Mouse (Mus musculus): ENCODE measurements around the gene Txnrd3. TPM values are rescaled to one million over a fixed set of nuclear protein-coding genes. Genes with fewer than 3 reads are reported as not detected.

Txnrd3 gene
- polyA plus RNA-seq (2012), result 2.9 and 3.0 TPM in 2 replicates

DNA sequence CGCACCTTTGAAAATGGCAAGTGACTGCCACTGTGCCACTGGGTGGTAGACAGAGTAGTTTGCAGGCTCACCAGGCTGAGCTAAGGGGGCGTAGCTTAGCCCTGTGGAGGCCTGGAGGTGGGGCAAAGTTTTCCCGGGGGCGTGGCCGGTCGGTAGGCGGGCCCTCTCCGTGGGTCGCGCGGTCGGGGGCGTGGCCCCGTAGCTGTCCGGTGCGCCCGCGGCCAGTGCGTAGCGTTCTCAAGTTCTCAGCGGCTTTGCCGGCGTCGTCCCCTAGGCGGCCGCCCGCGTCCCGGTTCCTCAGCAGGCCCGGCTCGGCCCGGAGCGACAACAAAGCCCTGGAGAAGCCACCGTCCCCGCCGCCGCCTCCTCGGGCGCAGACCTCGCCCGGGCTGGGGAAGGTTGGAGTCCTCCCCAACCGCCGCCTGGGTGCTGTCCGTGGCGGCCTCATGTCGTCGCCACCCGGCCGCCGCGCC is at the start of gene Txnrd3:
Gene Txnrd3 (plus strand): TSS at position 191 of the 473 bp plus-strand sequence.
- TF ChIP-seq GATA1 (IDR thresholded peaks at IDR 0.05; ENCODE audit: low read length), result no peak

DNA sequence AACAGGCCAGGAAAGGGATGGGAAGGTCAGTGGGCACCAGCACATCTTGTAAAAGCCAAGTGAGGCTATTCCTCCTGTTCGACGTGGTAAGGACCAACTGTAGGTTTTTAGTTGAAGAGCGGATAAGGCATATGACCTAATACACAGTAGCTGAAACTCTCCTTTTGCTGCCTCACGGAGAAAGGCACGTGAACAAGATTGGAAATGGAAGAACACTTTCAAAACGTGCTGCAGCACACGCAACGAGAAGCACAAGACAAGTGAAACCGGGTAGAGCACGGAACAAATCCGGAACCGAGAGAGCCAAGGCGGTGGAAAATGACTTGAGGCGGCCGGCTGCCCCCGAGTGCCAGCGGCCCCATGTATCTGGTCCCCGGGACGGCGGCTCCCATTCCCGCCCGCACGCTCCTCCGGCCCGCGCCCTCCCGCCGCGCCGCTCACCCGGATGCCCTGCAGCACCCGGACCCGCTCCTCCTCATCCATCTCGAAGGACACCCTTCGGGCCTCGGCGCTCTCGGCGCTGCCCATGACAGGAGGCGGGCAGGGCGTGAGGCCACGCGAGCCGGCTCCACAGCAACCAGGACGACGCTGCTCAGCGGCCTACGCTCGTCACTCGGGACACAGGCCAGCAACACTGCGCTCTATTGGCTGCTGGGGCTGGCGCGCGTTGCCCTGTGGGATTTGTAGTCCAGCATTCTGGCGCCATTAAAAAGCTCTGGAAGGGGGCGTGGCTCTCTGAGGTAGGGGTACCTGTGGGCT is 48.6 kb upstream of the Txnrd3 start, which contains the start of gene Chchd6:
Gene Chchd6 (minus strand): TSS at position 635 of the 759 bp plus-strand sequence.
- TF ChIP-seq GATA1 (IDR thresholded peaks at IDR 0.05; ENCODE audit: low read length), result no peak

- TF ChIP-seq GATA1 (IDR thresholded peaks at IDR 0.05; ENCODE audit: low read length), result no peak
Measured at GRCm38 (mm10) chr6:89595777-89596146, 48.0 kb upstream of the Txnrd3 start.

DNA sequence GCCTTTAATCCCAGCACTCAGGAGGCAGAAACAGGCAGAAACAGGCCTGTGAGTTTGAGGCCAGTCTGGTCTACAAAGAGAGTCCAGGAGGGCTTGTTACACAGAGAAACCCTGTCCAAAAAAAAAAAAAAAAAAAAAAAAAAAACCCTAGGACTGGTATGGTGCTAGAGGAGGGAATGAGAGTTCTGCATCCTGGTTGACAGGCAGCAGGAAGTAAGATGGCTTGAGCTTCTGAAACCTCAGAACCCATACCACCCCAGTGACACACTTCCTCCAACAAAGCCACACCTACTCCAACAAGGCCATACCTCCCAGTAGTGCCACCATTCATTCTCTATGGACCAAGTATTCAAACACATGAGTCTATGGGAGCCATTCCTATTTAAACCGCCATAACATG is 47.3 kb upstream of the Txnrd3 start:
- TF ChIP-seq GATA1 (IDR thresholded peaks at IDR 0.05; ENCODE audit: low read length), result no peak

DNA sequence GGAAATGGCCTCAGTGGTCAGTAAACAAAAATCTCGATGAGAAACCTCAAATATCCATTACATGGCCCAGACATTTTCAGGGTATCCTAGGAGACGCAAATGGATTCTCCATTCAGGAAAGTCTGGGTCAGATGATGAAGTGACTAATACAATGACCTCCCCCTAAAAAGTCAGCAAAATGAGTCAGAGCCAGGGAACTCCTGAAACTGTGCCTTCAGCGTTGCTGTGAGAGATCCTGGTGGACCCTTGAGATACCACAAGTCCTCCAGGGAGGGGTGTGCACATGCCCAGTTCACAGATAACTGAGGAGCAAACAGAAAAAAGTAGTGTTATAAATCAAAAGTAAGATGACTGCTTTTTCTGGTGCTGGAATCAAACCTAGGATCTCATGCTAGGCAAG is 37.7 kb upstream of the Txnrd3 start:
- TF ChIP-seq GATA1 (IDR thresholded peaks at IDR 0.05; ENCODE audit: low read length), result no peak

DNA sequence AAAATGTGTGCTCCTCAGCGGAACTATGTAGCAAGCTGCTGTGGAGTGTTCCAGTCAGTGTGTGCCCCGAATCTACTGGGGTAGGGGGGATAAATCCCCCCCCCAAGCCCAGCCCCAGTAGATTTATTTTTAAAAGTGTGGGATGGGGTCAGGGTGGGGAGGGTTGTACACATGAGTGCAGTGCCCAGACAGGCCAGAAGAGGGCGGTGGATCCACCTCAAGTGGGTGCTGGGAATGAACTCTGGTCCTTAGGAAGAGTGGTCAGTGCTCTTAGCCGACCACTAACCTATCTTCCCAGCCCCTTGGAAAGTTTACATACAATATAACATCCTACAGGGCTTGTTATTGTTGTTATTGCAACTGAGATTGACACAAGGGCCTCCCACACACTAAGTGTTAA is 35.8 kb upstream of the Txnrd3 start:
- no peak for TF ChIP-seq GATA1 (IDR thresholded peaks at IDR 0.05; ENCODE audit: low read length)

- no peak for TF ChIP-seq GATA1 (IDR thresholded peaks at IDR 0.05; ENCODE audit: low read length)
Measured at GRCm38 (mm10) chr6:89613336-89614106, 30.3 kb upstream of the Txnrd3 start.

GRCm38 (mm10) chr6:89614107-89614471 is 29.7 kb upstream of the Txnrd3 start:
- no peak for TF ChIP-seq GATA1 (IDR thresholded peaks at IDR 0.05; ENCODE audit: low read length)

GRCm38 (mm10) chr6:89614596-89615372 is 29.0 kb upstream of the Txnrd3 start:
- TF ChIP-seq GATA1 (IDR thresholded peaks at IDR 0.05; ENCODE audit: low read length), result no peak

DNA sequence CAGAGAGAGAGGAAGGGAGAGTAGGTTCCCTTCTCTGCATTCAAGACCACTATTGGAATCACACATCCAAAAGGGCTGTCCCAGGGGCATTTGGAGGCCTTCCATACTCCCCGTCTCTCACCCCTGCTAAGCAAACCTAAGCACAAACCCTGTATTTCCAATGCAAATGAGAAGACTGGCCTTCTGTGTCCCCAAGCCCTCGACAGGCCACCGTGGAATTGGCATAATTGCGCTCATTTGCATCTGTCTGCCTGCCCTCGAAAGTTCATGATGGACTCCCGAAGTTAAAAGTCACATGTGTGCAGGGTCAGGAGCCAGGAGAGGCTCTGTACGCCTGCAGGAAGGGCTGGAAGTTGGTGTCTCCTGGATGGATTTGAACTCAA is 28.4 kb upstream of the Txnrd3 start:
- no peak for TF ChIP-seq GATA1 (IDR thresholded peaks at IDR 0.05; ENCODE audit: low read length)

- no peak for TF ChIP-seq GATA1 (IDR thresholded peaks at IDR 0.05; ENCODE audit: low read length)
Measured at GRCm38 (mm10) chr6:89622647-89623046, 21.1 kb upstream of the Txnrd3 start.

DNA sequence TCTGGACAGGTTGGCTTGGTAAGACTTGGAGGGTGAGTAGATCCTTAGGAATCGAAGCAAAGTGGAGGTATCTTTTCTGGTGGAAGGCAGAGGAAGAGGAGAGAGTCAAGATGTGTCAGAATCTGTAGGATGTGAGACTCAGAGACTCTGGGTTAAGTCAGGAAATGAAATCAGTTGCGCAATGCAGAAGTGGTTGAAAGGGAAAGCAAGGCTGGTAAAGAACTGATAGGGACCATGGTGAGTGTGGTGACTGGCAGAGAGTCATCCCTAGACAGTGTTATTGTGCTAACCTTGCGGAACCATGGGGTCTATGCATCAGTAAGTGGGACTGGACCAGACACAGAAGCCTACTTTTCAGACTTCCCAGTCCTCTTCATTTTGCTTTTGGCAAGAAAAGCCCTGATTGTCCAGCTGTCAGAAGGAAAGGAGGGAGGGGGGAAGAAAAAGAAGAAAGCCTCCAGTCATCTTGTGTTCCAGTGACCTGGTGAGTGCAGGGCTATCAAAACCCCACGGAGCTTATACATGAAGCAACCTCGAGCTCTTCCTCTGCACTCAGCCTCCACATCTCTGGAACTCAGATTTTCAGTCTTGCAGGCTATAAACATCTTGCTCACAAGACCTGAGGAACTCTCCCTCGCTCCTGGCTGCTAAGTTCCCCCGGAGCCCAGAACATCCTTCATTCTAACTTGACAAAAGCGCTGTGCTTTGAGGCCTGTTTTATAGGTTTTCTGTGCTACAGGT is 15.6 kb upstream of the Txnrd3 start:
- no peak for TF ChIP-seq GATA1 (IDR thresholded peaks at IDR 0.05; ENCODE audit: low read length)

DNA sequence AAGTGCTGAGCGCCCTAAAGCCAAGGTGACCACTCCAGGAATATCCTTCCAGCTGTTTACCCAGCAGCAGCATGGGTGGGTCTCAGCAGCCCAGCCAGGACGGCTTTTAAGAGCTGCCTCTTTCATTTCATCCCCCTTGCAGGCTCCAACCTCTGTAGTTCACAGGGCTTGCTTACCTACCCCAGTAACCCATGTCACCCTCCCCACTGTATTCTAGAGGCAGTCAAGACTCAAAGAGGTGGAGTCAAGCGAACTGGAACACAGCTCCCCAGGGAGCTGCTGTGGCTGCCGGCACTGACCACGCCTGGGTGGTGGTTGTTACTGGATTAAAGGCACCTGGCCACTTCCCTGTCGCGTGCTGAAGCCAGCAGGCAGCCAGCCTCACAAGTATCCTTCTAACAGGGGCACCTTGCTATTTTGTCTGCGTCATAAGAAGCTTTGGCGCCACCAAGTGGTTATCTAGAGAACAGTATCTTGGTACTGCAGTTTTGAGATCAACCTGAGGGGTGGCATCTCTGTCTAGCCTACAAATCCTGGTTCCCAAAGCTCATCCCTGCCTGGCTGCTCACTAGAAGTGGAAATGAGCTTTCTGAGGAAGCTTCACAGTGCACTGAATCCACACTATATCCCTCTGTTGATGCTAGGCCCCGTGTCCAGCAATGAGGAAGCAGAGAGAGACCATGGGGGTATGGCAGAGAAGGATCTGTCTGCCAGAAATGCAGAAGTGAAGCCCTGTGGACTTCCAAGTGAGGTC is 11.8 kb upstream of the Txnrd3 start:
- TF ChIP-seq GATA1 (IDR thresholded peaks at IDR 0.05; ENCODE audit: low read length), result no peak

DNA sequence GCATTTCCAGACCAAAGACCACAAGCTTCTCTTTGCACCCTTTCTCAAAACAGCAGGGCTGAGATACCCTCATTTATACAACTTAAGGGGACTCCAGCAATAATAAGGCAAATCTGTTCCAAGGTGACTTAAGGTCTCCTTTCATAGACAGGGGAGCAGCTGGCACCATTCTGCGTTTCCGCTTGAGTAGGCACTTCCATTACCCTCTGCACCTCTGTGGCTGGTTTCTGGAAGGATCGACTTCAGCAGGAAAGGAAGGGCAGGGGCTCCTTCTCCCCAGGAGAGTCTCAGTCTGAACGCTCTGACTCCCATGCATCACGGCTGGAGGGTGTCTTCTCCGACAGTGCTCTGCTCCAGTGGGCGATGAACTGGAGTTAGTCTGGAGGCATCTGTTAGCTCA is 10.7 kb upstream of the Txnrd3 start:
- TF ChIP-seq GATA1 (IDR thresholded peaks at IDR 0.05; ENCODE audit: low read length), result no peak

DNA sequence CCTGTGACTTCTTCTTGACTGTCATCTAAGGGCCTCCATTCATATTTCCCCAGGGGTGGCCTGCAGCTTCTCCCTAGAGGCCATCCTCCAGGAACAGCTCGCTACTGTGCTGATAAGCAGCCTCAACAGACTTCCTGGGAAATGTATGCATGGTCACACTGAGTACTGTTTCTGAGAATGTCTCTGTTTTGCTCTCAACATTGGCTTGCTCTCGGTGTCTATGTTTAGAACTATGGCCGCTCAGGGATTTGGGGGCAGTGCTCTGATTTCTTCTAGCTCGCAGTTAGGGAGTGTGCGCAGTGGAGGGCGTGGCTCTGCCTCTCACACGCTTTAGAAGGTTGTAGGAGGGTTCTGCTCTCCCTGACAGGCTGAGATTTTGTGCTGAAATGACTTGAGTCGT is 9.4 kb upstream of the Txnrd3 start:
- TF ChIP-seq GATA1 (IDR thresholded peaks at IDR 0.05; ENCODE audit: low read length), result no peak

Data from G1E-ER4 (cell line).